Mouse (Mus musculus): ENCODE measurements around the gene Il24.

Gene Il24

GRCm38 (mm10) chr1:130865541-130866221, 21.6 kb downstream of the Il24 start, which contains the start of gene Fcmr:
Gene Fcmr, plus strand, starts transcription at chr1:130865669.
- no peak for TF ChIP-seq CTCF (conservative IDR thresholded peaks at IDR 0.05; ENCODE audit: low read length)
- no peaks in the 10 kb centered on the region for H3K36me3 ChIP-seq (ENCODE audit: insufficient read depth, low read length)
- peaks cover 9% of the 10 kb centered on the region; the same call in 1 of the 2 replicates for H3K9me3 ChIP-seq (ENCODE audit: low read length)
- H3K27me3 ChIP-seq (ENCODE audit: insufficient read depth, low read length), result no peaks in the 10 kb centered on the region; the same call in 1 of the 2 replicates
- no peak within 1 kb of the TSS for H3K4me3 ChIP-seq (replicated peaks; ENCODE audit: low read length)
- H3K4me1 ChIP-seq (replicated peaks; ENCODE audit: low read depth, low read length), result no peaks in the 10 kb centered on the region

- Histone ChIP-seq H3K4me3 (replicated peaks; ENCODE audit: low read length) (no peak overlapping the region), H3K36me3 (ENCODE audit: insufficient read depth, low read length) (no peaks in the 10 kb centered on the region), H3K27me3 (ENCODE audit: insufficient read depth, low read length) (no peaks in the 10 kb centered on the region; the same call in 1 of the 2 replicates), H3K4me1 (replicated peaks; ENCODE audit: low read depth, low read length) (no peaks in the 10 kb centered on the region), H3K9me3 (ENCODE audit: low read length) (peaks cover 9% of the 10 kb centered on the region; the same call in 1 of the 2 replicates)
- no peak for TF ChIP-seq CTCF (conservative IDR thresholded peaks at IDR 0.05; ENCODE audit: low read length)
- no peak for TF ChIP-seq POU5F1 (IDR thresholded peaks at IDR 0.05; ENCODE audit: borderline replicate concordance, low read length)
- no peak for TF ChIP-seq NANOG (IDR thresholded peaks at IDR 0.05; ENCODE audit: borderline replicate concordance, low read length)
Measured at GRCm38 (mm10) chr1:130864741-130865140, 22.5 kb downstream of the Il24 start.

- peaks cover 9% of the 10 kb centered on the region; the same call in 1 of the 2 replicates for H3K9me3 ChIP-seq (ENCODE audit: low read length)
- H3K4me1 ChIP-seq (replicated peaks; ENCODE audit: low read depth, low read length), result no peaks in the 10 kb centered on the region
- H3K4me3 ChIP-seq (replicated peaks; ENCODE audit: low read length), result no peak overlapping the region
- no peaks in the 10 kb centered on the region for H3K36me3 ChIP-seq (ENCODE audit: insufficient read depth, low read length)
- TF ChIP-seq POU5F1 (IDR thresholded peaks at IDR 0.05; ENCODE audit: borderline replicate concordance, low read length) (no peak), NANOG (IDR thresholded peaks at IDR 0.05; ENCODE audit: borderline replicate concordance, low read length) (no peak), CTCF (conservative IDR thresholded peaks at IDR 0.05; ENCODE audit: low read length) (no peak)
- H3K27me3 ChIP-seq (ENCODE audit: insufficient read depth, low read length), result no peaks in the 10 kb centered on the region; the same call in 1 of the 2 replicates
Measured at GRCm38 (mm10) chr1:130864238-130864637, 23.0 kb downstream of the Il24 start.

GRCm38 (mm10) chr1:130857456-130857855, 29.8 kb downstream of the Il24 start:
- no peaks in the 10 kb centered on the region for H3K36me3 ChIP-seq (ENCODE audit: insufficient read depth, low read length)
- H3K4me1 ChIP-seq (replicated peaks; ENCODE audit: low read depth, low read length), result no peaks in the 10 kb centered on the region
- H3K4me3 ChIP-seq (replicated peaks; ENCODE audit: low read length), result no peak overlapping the region
- 0 out of 2 replicates have a peak, but pooled peaks cover 6% of the 10 kb centered on the region for H3K27me3 ChIP-seq (ENCODE audit: insufficient read depth, low read length)
- H3K9me3 ChIP-seq (ENCODE audit: low read length), result no peaks in the 10 kb centered on the region
- TF ChIP-seq POU5F1 (IDR thresholded peaks at IDR 0.05; ENCODE audit: borderline replicate concordance, low read length) (no peak), CTCF (conservative IDR thresholded peaks at IDR 0.05; ENCODE audit: low read length) (no peak), NANOG (IDR thresholded peaks at IDR 0.05; ENCODE audit: borderline replicate concordance, low read length) (no peak)

- no peak for TF ChIP-seq CTCF (conservative IDR thresholded peaks at IDR 0.05; ENCODE audit: low read length)
- no peak for TF ChIP-seq NANOG (IDR thresholded peaks at IDR 0.05; ENCODE audit: borderline replicate concordance, low read length)
- TF ChIP-seq POU5F1 (IDR thresholded peaks at IDR 0.05; ENCODE audit: borderline replicate concordance, low read length), result no peak
- no peaks in the 10 kb centered on the region for H3K4me1 ChIP-seq (replicated peaks; ENCODE audit: low read depth, low read length)
- H3K4me3 ChIP-seq (replicated peaks; ENCODE audit: low read length), result no peak overlapping the region
- no peaks in the 10 kb centered on the region for H3K9me3 ChIP-seq (ENCODE audit: low read length)
- H3K36me3 ChIP-seq (ENCODE audit: insufficient read depth, low read length), result no peaks in the 10 kb centered on the region
- H3K27me3 ChIP-seq (ENCODE audit: insufficient read depth, low read length), result 0 out of 2 replicates have a peak, but pooled peaks cover 6% of the 10 kb centered on the region
Measured at GRCm38 (mm10) chr1:130855723-130856122, 31.5 kb downstream of the Il24 start.

GRCm38 (mm10) chr1:130854819-130855218, 32.4 kb downstream of the Il24 start:
- H3K4me1 ChIP-seq (replicated peaks; ENCODE audit: low read depth, low read length), result no peaks in the 10 kb centered on the region
- H3K27me3 ChIP-seq (ENCODE audit: insufficient read depth, low read length), result 0 out of 2 replicates have a peak, but pooled peaks cover 6% of the 10 kb centered on the region
- no peak overlapping the region for H3K4me3 ChIP-seq (replicated peaks; ENCODE audit: low read length)
- TF ChIP-seq POU5F1 (IDR thresholded peaks at IDR 0.05; ENCODE audit: borderline replicate concordance, low read length), result no peak
- no peaks in the 10 kb centered on the region for H3K36me3 ChIP-seq (ENCODE audit: insufficient read depth, low read length)
- H3K9me3 ChIP-seq (ENCODE audit: low read length), result no peaks in the 10 kb centered on the region

- no peak for TF ChIP-seq POU5F1 (IDR thresholded peaks at IDR 0.05; ENCODE audit: borderline replicate concordance, low read length)
- no peak for TF ChIP-seq CTCF (conservative IDR thresholded peaks at IDR 0.05; ENCODE audit: low read length)
- no peak for TF ChIP-seq NANOG (IDR thresholded peaks at IDR 0.05; ENCODE audit: borderline replicate concordance, low read length)
- no peak overlapping the region for H3K4me3 ChIP-seq (replicated peaks; ENCODE audit: low read length)
Measured at GRCm38 (mm10) chr1:130850405-130850804, 36.8 kb downstream of the Il24 start.

GRCm38 (mm10) chr1:130849530-130850214, 37.6 kb downstream of the Il24 start:
- Histone ChIP-seq H3K36me3 (ENCODE audit: insufficient read depth, low read length) (no peaks in the 10 kb centered on the region), H3K27me3 (ENCODE audit: insufficient read depth, low read length) (peaks cover 9% of the 10 kb centered on the region), H3K9me3 (ENCODE audit: low read length) (no peaks in the 10 kb centered on the region), H3K4me1 (replicated peaks; ENCODE audit: low read depth, low read length) (no peaks in the 10 kb centered on the region), H3K4me3 (replicated peaks; ENCODE audit: low read length) (no peak overlapping the region)
- TF ChIP-seq POU5F1 (IDR thresholded peaks at IDR 0.05; ENCODE audit: borderline replicate concordance, low read length) (no peak), NANOG (IDR thresholded peaks at IDR 0.05; ENCODE audit: borderline replicate concordance, low read length) (no peak), CTCF (conservative IDR thresholded peaks at IDR 0.05; ENCODE audit: low read length) (no peak)

More at GRCm38 (mm10) chr1:130850405-130850804, 36.8 kb downstream of the Il24 start:
- no peaks in the 10 kb centered on the region for H3K9me3 ChIP-seq (ENCODE audit: low read length)
- H3K27me3 ChIP-seq (ENCODE audit: insufficient read depth, low read length), result peaks cover 15% of the 10 kb centered on the region
- no peaks in the 10 kb centered on the region for H3K36me3 ChIP-seq (ENCODE audit: insufficient read depth, low read length)
- no peaks in the 10 kb centered on the region for H3K4me1 ChIP-seq (replicated peaks; ENCODE audit: low read depth, low read length)

Measured in E14TG2a.4 (cell line).